Mouse (Mus musculus) small intestine, adult 2 months (tissue): ENCODE measurements around the gene Chd4.

Experiments used
- CTCF ChIP-seq: fragments of 200-500 bp; IDR thresholded peaks from 2 replicates; pipeline ENCODE4 v1.5.1; 2012; ENCODE audit warnings: low read depth, mild to moderate bottlenecking, control low read depth, inconsistent platforms, low read length, moderate library complexity, mixed read lengths; ENCODE audit not compliant: insufficient replicate concordance, insufficient read length; ENCODE audit errors: extremely low read depth
- POLR2A ChIP-seq: fragments of 200-500 bp; IDR thresholded peaks from 2 replicates; pipeline ENCODE4 v1.6.1; 2012; ENCODE audit warnings: low read depth, mild to moderate bottlenecking, control low read depth, inconsistent platforms, low read length, moderate library complexity

- TF ChIP-seq CTCF (peak; percentile 45; the same call in 1 of the 2 replicates), POLR2A (no peak)
These were observed 15.1 kb downstream of the Chd4 start for GRCm38 (mm10) chr6:125110927-125111326.
